Mouse (Mus musculus): ENCODE measurements around the gene Vmn1r220. TPM values are rescaled to one million over a fixed set of nuclear protein-coding genes. Genes with fewer than 3 reads are reported as not detected.

Gene Vmn1r220
- not detected for polyA plus RNA-seq (2014; fragmentation: Illumina TruSeq; extraction: RNeasy Lipid Tissue Mini Kit (QIAGEN cat#74804); ENCODE audit: low read depth, low replicate concordance)

GRCm38 (mm10) chr13:23187875-23188274 is at the start of gene Vmn1r220:
TSS of gene Vmn1r220 (minus strand) at chr13:23187975.

GRCm38 (mm10) chr13:23235847-23236246 is 48.1 kb upstream of the Vmn1r220 start, which contains the start of gene Vmn1r222:
TSS of gene Vmn1r222 (minus strand) at chr13:23235947.

GRCm38 (mm10) chr13:23213827-23214226 is 26.1 kb upstream of the Vmn1r220 start, which contains the start of gene Vmn1r221:
TSS of gene Vmn1r221 (plus strand) at chr13:23214127.

GRCm38 (mm10) chr13:23159012-23159411 is 28.8 kb downstream of the Vmn1r220 start, which contains the start of gene Vmn1r219:
TSS of gene Vmn1r219 (plus strand) at chr13:23159312.

GRCm38 (mm10) chr13:23133099-23133498 is 54.7 kb downstream of the Vmn1r220 start, which contains the start of gene Vmn1r218:
TSS of gene Vmn1r218 (plus strand) at chr13:23133155.

Other genes starting within 250 kb of the Vmn1r220 start
- not detected for gene Vmn1r213, start 180.3 kb downstream of the Vmn1r220 start, polyA plus RNA-seq (2014; fragmentation: Illumina TruSeq; extraction: RNeasy Lipid Tissue Mini Kit (QIAGEN cat#74804); ENCODE audit: low read depth, low replicate concordance)
- gene Vmn1r214, start 157.6 kb downstream of the Vmn1r220 start, polyA plus RNA-seq (2014; fragmentation: Illumina TruSeq; extraction: RNeasy Lipid Tissue Mini Kit (QIAGEN cat#74804); ENCODE audit: low read depth, low replicate concordance): not detected
- gene Vmn1r215, start 120.0 kb downstream of the Vmn1r220 start, polyA plus RNA-seq (2014; fragmentation: Illumina TruSeq; extraction: RNeasy Lipid Tissue Mini Kit (QIAGEN cat#74804); ENCODE audit: low read depth, low replicate concordance): not detected
- gene Vmn1r217, start 69.7 kb downstream of the Vmn1r220 start, polyA plus RNA-seq (2014; fragmentation: Illumina TruSeq; extraction: RNeasy Lipid Tissue Mini Kit (QIAGEN cat#74804); ENCODE audit: low read depth, low replicate concordance): not detected
- not detected for gene Vmn1r218, start 54.8 kb downstream of the Vmn1r220 start, polyA plus RNA-seq (2014; fragmentation: Illumina TruSeq; extraction: RNeasy Lipid Tissue Mini Kit (QIAGEN cat#74804); ENCODE audit: low read depth, low replicate concordance)
- not detected for gene Vmn1r219, start 28.7 kb downstream of the Vmn1r220 start, polyA plus RNA-seq (2014; fragmentation: Illumina TruSeq; extraction: RNeasy Lipid Tissue Mini Kit (QIAGEN cat#74804); ENCODE audit: low read depth, low replicate concordance)
- not detected for gene Vmn1r221, start 26.2 kb upstream of the Vmn1r220 start, polyA plus RNA-seq (2014; fragmentation: Illumina TruSeq; extraction: RNeasy Lipid Tissue Mini Kit (QIAGEN cat#74804); ENCODE audit: low read depth, low replicate concordance)
- gene Vmn1r222, start 48.0 kb upstream of the Vmn1r220 start, polyA plus RNA-seq (2014; fragmentation: Illumina TruSeq; extraction: RNeasy Lipid Tissue Mini Kit (QIAGEN cat#74804); ENCODE audit: low read depth, low replicate concordance): not detected
- not detected for gene Vmn1r223, start 59.2 kb upstream of the Vmn1r220 start, polyA plus RNA-seq (2014; fragmentation: Illumina TruSeq; extraction: RNeasy Lipid Tissue Mini Kit (QIAGEN cat#74804); ENCODE audit: low read depth, low replicate concordance)
- 102 TPM for gene Zfp322a, start 181.2 kb upstream of the Vmn1r220 start, polyA plus RNA-seq (2014; fragmentation: Illumina TruSeq; extraction: RNeasy Lipid Tissue Mini Kit (QIAGEN cat#74804); ENCODE audit: low read depth, low replicate concordance)
- 2.9 TPM for gene Abt1, start 235.9 kb upstream of the Vmn1r220 start, polyA plus RNA-seq (2014; fragmentation: Illumina TruSeq; extraction: RNeasy Lipid Tissue Mini Kit (QIAGEN cat#74804); ENCODE audit: low read depth, low replicate concordance)

Data from adrenal gland, adult 10 weeks (tissue).